Mouse (Mus musculus): Measurements from ENCODE around the gene Ikzf5.

GRCm38 (mm10) chr7:131371880-131372651 lies 38.3 kb downstream of the Ikzf5 start:
- TF ChIP-seq POLR2A (IDR thresholded peaks at IDR 0.05; ENCODE audit: control insufficient read depth, low read depth, low read length) (no peak), CTCF (IDR thresholded peaks at IDR 0.05; ENCODE audit: control insufficient read depth, insufficient read depth, insufficient replicate concordance, low read depth, low read length) (no peak)

Data from testis, adult 2 months (tissue).